Mouse (Mus musculus) hindbrain, embryonic 12.5 days (tissue): ENCODE results near the gene Ctdsp2. TPM values are rescaled to one million over a fixed set of nuclear protein-coding genes. Genes with fewer than 3 reads are reported as not detected.

Experiments used
- ATAC-seq: fragments of 200-750 bp; cut with Nextera tagmentation; 2 replicates; pipeline ENCODE4 v1.8.0; 2017; ENCODE audit warnings: moderate TSS enrichment; ENCODE audit not compliant: low FRiP score
- H3K27ac ChIP-seq: fragments of 300-500 bp; sonication (generic); 2 replicates; pipeline ENCODE4 v1.5.1; 2016; ENCODE audit warnings: mild to moderate bottlenecking
- H3K27me3 ChIP-seq: fragments of 300-500 bp; sonication (generic); 2 replicates; pipeline ENCODE4 v1.6.1; 2016; ENCODE audit warnings: mild to moderate bottlenecking
- H3K36me3 ChIP-seq: fragments of 300-500 bp; sonication (generic); 2 replicates; pipeline ENCODE4 v1.6.1; 2016; ENCODE audit warnings: mild to moderate bottlenecking
- H3K4me1 ChIP-seq: fragments of 300-500 bp; sonication (generic); 2 replicates; pipeline ENCODE4 v1.6.1; 2016
- H3K4me2 ChIP-seq: fragments of 300-500 bp; sonication (generic); replicated peaks from 2 replicates; pipeline ENCODE4 v1.6.1; 2016; ENCODE audit warnings: mild to moderate bottlenecking
- H3K4me3 ChIP-seq: fragments of 300-500 bp; sonication (generic); 2 replicates; pipeline ENCODE4 v1.5.1; 2016; ENCODE audit warnings: mild to moderate bottlenecking
- H3K9ac ChIP-seq: fragments of 300-500 bp; sonication (generic); 2 replicates; pipeline ENCODE4 v1.6.1; 2016; ENCODE audit warnings: mild to moderate bottlenecking, moderate library complexity
- H3K9me3 ChIP-seq: fragments of 300-500 bp; sonication (generic); replicated peaks from 2 replicates; pipeline ENCODE4 v1.6.1; 2016; ENCODE audit warnings: mild to moderate bottlenecking
- WGBS: fragments of 180-500 bp; shearing (Covaris S2); methylation state at CpG from one replicate; pipeline ENCODE4 v1.1.7; 2016; 5-methylcytosine and 5-hydroxymethylcytosine counted together
- polyA plus RNA-seq: library from polyadenylated mRNA; unstranded; fragments of >200 nt; fragmentation: Nextera tagmentation; extraction: Ambion mirVana; gene quantifications from 2 replicates; pipeline ENCODE4 v1.2.1, GENCODE M21; 2016

The Ctdsp2 gene
- polyA plus RNA-seq, 1 experiment from 2014 or later, result 50.5 TPM

DNA sequence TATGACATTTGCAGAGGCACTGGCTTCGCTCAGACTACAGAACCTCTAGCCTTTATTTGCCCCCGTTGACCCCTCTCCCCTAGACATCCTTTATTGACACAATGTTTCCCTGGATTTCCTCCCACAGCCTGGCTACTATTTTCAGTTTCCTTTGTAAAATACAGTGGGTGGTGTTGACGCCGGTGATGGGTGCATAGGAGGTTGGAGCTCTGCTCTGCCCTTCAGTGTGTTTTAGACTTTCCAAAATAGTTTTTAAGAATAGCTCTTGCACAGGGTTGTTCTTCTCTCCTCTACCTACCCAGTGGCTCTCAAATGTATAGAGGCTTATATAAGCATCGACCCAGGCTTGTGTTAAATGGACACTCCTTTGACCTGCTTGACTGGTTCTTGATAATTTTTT, 28.7 kb upstream of the Ctdsp2 start:
- Histone ChIP-seq H3K36me3 (no peaks in the 10 kb centered on the region), H3K4me1 (no peaks in the 10 kb centered on the region), H3K27ac (no peak overlapping the region), H3K4me2 (no peak overlapping the region), H3K27me3 (peaks cover 28% of the 10 kb centered on the region), H3K4me3 (no peak overlapping the region), H3K9ac (no peak overlapping the region), H3K9me3 (0 out of 2 replicates have a peak, but pooled peaks cover 2% of the 10 kb centered on the region)
- ATAC-seq, result no peak
- WGBS, result 65% methylated on average over 5 of the region's 5 CpGs

DNA sequence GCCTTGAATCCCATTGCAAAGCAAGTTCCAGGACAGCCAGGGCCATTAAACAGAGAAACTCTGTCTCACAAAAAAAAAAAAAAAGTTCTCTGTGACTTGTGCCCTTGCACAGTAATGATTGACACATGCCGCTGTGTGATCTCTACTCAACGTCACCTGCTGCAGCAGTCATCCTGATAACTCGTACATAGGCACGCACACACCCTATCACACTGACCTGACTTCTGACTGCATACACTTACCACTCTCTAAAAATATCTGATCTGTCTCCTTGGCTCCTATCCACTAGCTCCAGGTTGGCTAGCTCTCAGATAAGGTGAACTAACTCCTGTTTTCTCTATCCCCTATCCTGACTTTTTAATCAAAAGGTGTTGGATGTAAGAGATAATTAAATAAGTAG, 27.9 kb upstream of the Ctdsp2 start:
- no peaks in the 10 kb centered on the region for H3K36me3 ChIP-seq
- whole genome bisulfite sequencing, result 85% methylated on average over 4 of the region's 4 CpGs
- 0 out of 2 replicates have a peak, but pooled peaks cover 2% of the 10 kb centered on the region for H3K9me3 ChIP-seq
- H3K4me1 ChIP-seq, result no peaks in the 10 kb centered on the region
- H3K9ac ChIP-seq, result no peak overlapping the region
- H3K27ac ChIP-seq, result no peak overlapping the region
- ATAC-seq, result no peak
- H3K4me2 ChIP-seq, result no peak overlapping the region
- no peak overlapping the region for H3K4me3 ChIP-seq
- peaks cover 36% of the 10 kb centered on the region for H3K27me3 ChIP-seq

DNA sequence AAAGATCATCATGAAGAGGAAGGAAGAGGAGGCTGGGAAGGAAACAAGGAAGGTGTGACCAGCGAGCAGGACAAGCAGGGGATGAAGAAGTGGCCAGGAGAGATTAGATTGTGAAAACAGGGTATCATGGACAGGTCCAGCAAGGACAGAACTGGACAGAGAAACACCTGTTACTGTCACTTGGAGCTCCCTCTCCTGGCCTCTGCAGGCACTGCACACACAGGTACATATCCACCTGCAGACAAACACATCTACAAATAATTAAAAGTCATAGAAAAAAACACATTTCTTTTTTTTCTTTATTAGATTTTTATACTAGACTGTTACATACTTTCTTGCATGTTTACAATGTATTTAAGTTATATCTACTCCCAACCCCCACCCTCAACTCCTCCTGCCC, 26.1 kb upstream of the Ctdsp2 start:
- Histone ChIP-seq H3K4me2 (no peak overlapping the region), H3K36me3 (no peaks in the 10 kb centered on the region), H3K4me1 (peaks cover 11% of the 10 kb centered on the region), H3K4me3 (no peak overlapping the region), H3K9me3 (0 out of 2 replicates have a peak, but pooled peaks cover 2% of the 10 kb centered on the region), H3K27me3 (peaks cover 43% of the 10 kb centered on the region), H3K9ac (no peak overlapping the region), H3K27ac (no peak overlapping the region)
- 93% methylated on average over 1 of the region's 1 CpGs for WGBS
- no peak for ATAC-seq

DNA sequence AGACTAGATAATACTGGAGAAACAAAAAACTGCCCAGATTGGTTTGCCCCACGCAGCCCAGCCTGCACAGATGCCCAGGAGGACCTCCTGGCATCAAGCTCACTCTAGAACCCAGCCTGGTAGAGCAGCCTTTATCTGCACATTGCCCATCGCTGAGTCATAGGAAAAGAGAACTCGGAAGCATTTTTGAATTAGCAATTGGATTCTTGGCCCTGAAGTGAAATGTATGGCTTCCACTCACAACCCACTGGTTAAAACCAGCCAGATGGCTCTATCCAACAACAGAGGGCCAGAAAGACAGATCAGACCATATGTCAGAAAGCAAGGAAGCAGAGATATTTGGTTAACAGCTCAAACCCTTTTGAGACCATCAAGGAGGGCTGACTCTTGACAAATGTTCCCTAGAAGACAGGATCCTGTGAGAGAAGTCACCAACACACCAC, 25.5 kb upstream of the Ctdsp2 start:
- 93% methylated on average over 3 of the region's 3 CpGs for WGBS
- Histone ChIP-seq H3K27ac (no peak overlapping the region), H3K4me1 (peaks cover 16% of the 10 kb centered on the region), H3K36me3 (no peaks in the 10 kb centered on the region), H3K27me3 (peaks cover 43% of the 10 kb centered on the region), H3K9ac (no peak overlapping the region), H3K9me3 (0 out of 2 replicates have a peak, but pooled peaks cover 2% of the 10 kb centered on the region), H3K4me3 (no peak overlapping the region), H3K4me2 (no peak overlapping the region)
- no peak for ATAC-seq

- 0 out of 2 replicates have a peak, but pooled peaks cover 2% of the 10 kb centered on the region for H3K9me3 ChIP-seq
- ATAC-seq, result no peak
- no peaks in the 10 kb centered on the region for H3K36me3 ChIP-seq
- peaks cover 19% of the 10 kb centered on the region for H3K4me1 ChIP-seq
- H3K4me2 ChIP-seq, result peak overlapping the region; percentile 48
- WGBS, result 6% methylated on average over 15 of the region's 15 CpGs
- peak overlapping the region; percentile 28; the same call in 1 of the 2 replicates for H3K9ac ChIP-seq
- H3K27me3 ChIP-seq, result peaks cover 57% of the 10 kb centered on the region
- peak overlapping the region; percentile 72 for H3K27ac ChIP-seq
- no peak overlapping the region for H3K4me3 ChIP-seq
Measured at GRCm38 (mm10) chr10:126956692-126957358, 21.7 kb upstream of the Ctdsp2 start.

DNA sequence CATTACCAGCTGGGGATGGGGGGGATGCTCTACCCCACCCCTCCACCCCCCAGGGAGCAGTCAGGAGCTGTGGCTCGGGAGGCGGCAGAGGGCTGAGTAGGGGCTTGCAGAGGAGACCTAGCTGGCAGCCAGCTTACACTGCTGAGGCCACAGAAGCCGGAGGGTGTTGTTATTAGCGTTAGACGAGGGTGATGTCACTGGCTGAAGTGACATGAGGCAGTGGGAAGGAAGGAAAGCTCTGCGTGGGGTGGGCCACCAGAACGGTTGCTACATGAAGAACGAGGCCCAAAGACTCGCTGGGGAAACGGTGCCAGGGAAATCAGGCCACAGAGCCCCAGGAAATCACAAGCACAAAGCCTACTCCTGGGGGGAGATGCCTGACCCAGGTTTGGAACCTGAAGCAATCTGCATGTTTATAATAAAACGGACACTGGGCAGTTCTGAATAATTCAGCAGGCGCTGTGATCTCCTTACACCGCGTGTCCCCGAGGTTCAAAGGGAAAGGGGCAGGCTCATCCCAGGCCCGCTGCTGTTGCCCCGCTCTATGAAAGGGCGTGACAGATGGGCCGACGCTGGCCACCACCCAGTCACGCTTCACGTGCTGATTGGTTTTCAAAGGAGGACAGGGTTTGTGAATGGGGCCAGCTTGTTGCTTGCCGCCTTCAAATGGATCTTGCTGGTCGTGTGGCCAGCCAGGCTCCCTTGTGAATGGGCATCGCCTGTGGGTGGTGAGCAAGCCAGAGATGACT, 21.0 kb upstream of the Ctdsp2 start:
- Histone ChIP-seq H3K4me2 (peak overlapping the region; percentile 48), H3K27me3 (peaks cover 64% of the 10 kb centered on the region)
- peak; percentile 96 for ATAC-seq

GRCm38 (mm10) chr10:126960496-126960895, 18.0 kb upstream of the Ctdsp2 start:
- Histone ChIP-seq H3K4me1 (peaks cover 27% of the 10 kb centered on the region), H3K27ac (no peak overlapping the region), H3K36me3 (no peaks in the 10 kb centered on the region), H3K4me3 (no peak overlapping the region), H3K9me3 (no peaks in the 10 kb centered on the region), H3K27me3 (peaks cover 73% of the 10 kb centered on the region), H3K4me2 (no peak overlapping the region), H3K9ac (no peak overlapping the region)
- no peak for ATAC-seq
- 76% methylated on average over 8 of the region's 8 CpGs for WGBS

More for the DNA sequence above, 21.0 kb upstream of the Ctdsp2 start:
- peaks cover 26% of the 10 kb centered on the region for H3K4me1 ChIP-seq
- H3K9me3 ChIP-seq, result no peaks in the 10 kb centered on the region
- H3K27ac ChIP-seq, result peak overlapping the region; percentile 72
- WGBS, result 1% methylated on average over 25 of the region's 25 CpGs
- no peaks in the 10 kb centered on the region for H3K36me3 ChIP-seq
- peak overlapping the region; percentile 3; the same call in 1 of the 2 replicates for H3K4me3 ChIP-seq
- H3K9ac ChIP-seq, result peak overlapping the region; percentile 28; the same call in 1 of the 2 replicates

DNA sequence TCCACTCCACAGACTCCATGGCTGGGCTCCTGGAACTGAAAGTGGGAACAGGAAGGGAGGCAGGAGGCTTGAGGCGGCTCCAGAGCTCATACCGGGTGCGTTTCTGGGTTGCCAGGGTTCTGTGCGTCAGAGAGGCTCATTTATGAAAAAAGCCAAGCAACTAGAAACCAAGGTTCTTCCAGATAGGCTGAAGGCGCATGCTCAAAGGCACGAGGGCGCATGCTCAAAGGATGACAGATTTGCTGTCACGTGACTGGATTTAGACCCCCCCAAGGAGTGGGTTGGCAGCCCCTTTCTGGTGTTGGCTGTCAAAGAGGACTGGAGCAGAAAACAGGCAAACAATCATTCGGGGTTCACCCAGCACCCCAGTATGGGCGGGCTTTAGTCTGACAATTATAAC, 16.8 kb upstream of the Ctdsp2 start:
- Histone ChIP-seq H3K9ac (no peak overlapping the region), H3K27ac (0 out of 2 replicates have a peak overlapping the region, but pooled peaks have one; percentile 8), H3K4me1 (peaks cover 25% of the 10 kb centered on the region), H3K4me2 (0 out of 2 replicates have a peak overlapping the region, but pooled peaks have one; percentile 6), H3K27me3 (peaks cover 64% of the 10 kb centered on the region), H3K4me3 (no peak overlapping the region), H3K36me3 (no peaks in the 10 kb centered on the region), H3K9me3 (no peaks in the 10 kb centered on the region)
- ATAC-seq, result no peak
- WGBS, result 58% methylated on average over 10 of the region's 10 CpGs

DNA sequence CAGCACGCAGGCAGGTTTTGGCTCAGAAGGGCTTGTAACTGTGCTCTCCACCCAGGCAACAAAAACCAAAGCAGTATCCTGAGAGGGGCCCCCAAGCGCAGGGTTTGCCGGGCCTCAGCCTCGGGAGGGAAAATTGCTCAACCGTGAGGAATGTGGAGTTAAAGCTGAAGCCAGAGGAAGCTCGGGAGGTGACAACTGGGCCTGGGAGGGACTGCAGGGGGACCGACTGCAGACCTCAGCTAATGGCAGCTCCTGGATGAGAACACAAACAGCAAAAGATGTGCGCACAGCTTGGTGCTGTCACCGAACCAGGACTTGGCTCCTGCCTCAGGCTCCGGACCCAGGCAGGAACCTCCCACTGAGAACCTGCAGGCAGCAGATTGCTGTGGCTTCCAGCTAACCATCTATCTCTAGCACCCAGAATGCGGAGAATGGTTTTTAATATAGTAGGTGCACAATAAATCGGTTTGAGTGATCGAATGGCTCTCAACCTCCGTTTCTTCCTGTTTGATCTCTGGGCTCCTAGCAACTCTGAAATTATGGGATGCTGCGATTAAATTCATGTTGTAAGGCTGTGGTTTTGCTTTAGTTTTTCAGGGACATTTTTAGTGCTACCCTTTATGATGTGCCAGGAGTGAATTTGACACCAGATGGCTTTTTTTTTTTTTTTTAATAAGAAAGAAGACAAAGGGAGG, 16.1 kb upstream of the Ctdsp2 start:
- Histone ChIP-seq H3K4me1 (peaks cover 19% of the 10 kb centered on the region), H3K4me3 (no peak overlapping the region), H3K36me3 (no peaks in the 10 kb centered on the region), H3K9me3 (no peaks in the 10 kb centered on the region), H3K9ac (no peak overlapping the region), H3K27me3 (peaks cover 64% of the 10 kb centered on the region), H3K4me2 (peak overlapping the region; percentile 6; the same call in 1 of the 2 replicates), H3K27ac (0 out of 2 replicates have a peak overlapping the region, but pooled peaks have one; percentile 8)
- 27% methylated on average over 15 of the region's 15 CpGs for WGBS
- ATAC-seq, result no peak

DNA sequence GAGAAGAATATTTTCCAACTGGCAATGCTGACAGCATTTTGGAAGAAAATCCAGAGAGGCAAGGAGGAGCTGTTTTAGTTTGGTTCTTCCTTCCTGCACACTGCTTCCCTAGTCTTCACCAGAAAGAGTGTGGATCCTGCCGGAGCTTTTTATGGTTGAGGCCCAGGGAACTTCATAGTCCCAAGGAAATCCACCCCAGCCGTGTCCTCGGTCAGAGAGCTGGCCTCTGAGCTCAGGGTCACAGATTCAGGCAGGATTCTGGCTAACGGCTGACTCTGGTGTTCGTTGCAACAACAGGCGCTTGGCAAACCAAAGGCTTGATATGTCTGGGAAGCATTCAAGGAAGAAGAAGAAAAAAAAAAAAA, 15.6 kb upstream of the Ctdsp2 start:
- Histone ChIP-seq H3K9me3 (no peaks in the 10 kb centered on the region), H3K4me1 (peaks cover 13% of the 10 kb centered on the region), H3K27ac (no peak overlapping the region), H3K4me3 (no peak overlapping the region), H3K36me3 (no peaks in the 10 kb centered on the region), H3K4me2 (no peak overlapping the region), H3K27me3 (peaks cover 64% of the 10 kb centered on the region), H3K9ac (no peak overlapping the region)
- 53% methylated on average over 6 of the region's 6 CpGs for WGBS
- ATAC-seq, result no peak

DNA sequence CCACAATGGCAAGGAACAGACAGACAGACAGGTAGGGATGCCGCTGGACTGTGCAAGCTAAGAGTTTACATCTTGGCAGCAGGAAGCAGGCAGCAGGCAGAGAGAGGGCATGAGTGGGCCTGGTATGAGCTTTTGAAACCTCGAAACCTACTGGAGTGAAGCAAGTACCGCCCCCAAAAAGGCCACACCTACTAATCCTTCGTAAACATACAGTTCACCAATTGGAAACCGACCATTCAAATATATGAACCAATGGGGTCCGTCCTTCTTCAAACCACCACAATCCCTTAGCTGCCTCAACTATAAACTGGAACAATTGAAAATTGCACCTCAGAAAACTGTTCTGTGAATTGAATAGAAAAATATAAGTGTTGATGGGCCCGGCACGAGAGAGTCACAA, 14.7 kb upstream of the Ctdsp2 start:
- H3K4me1 ChIP-seq, result peaks cover 13% of the 10 kb centered on the region
- H3K36me3 ChIP-seq, result no peaks in the 10 kb centered on the region
- no peak overlapping the region for H3K4me2 ChIP-seq
- H3K4me3 ChIP-seq, result no peak overlapping the region
- H3K9ac ChIP-seq, result no peak overlapping the region
- peaks cover 63% of the 10 kb centered on the region for H3K27me3 ChIP-seq
- 84% methylated on average over 8 of the region's 8 CpGs for WGBS
- ATAC-seq, result no peak
- no peak overlapping the region for H3K27ac ChIP-seq
- H3K9me3 ChIP-seq, result no peaks in the 10 kb centered on the region
